Mouse (Mus musculus) retina, postnatal 1 day (tissue): ENCODE results near the gene Bco2.

Experiments used
- DNase-seq: peaks from one replicate; pipeline ENCODE4 v3.0.0-alpha.2; 2012

Bco2 gene

DNA sequence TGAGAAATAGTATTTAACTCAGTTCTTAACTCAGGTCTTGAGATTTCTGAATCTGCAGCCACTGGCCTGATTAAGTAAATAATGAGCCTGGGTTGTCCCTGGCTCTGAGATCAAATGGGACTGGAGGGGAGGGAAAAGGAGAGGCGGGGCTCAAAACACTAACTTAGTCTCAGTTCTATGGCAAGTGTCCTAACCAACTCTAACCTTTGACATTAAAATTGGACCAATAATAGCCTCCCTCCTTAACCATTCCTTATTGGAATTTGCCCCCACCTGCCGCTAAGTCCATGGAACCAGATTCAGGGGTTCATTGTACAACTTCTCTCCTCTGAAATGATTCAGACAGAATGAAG is at the start of gene Bco2:
Gene Bco2, minus strand, starts transcription at position 88 of the 353 bp plus-strand sequence.
- no peak for DNase-seq

GRCm38 (mm10) chr9:50604338-50604737 is 49.4 kb upstream of the Bco2 start:
- DNase-seq = no peak

GRCm38 (mm10) chr9:50603998-50604324 is 49.0 kb upstream of the Bco2 start:
- DNase-seq = no peak

DNA sequence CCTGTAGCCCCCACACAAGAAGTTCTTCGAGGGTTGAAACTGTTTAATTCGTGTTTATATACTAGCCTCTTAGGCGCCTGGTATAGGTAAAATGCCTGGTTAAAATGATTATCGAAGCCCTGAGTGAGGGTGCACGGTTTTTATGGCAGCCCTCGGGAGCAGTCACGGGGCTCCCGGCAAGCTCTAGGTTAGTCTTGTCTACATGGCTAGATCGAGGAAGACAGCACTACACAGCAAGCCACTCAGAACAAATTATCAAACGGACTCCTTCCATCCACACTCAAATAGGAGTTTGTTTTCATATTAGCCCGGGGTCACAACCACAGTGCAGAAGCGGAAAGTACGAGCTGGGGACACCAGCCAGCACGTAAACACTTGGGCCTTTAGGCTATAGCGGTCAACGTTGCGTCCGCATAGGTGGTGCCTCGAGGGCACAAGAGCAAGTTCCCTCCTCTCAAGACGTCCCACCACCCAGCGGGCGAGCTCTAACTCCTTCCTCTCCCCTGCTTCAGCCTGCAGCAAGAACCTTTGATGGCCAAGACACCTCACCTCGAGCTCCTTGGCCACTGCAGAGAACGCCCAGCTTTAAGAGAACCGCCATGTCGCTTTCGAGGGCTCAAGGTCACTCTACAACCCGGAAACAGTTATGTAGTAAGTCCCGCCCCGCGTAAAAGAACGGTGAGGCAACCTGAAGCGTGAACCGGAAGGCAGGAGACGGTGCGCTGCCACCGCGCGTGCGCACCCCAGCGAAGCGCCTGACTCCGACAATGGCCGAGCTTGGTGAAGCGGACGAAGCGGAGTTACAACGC is 48.4 kb upstream of the Bco2 start, which contains the start of the genes Sdhd and Timm8b:
Gene Sdhd, minus strand, starts transcription at position 624 of the 809 bp plus-strand sequence.
Gene Timm8b, plus strand, starts transcription at position 722 of the 809 bp plus-strand sequence.
- DNase-seq = peak; percentile 98

DNA sequence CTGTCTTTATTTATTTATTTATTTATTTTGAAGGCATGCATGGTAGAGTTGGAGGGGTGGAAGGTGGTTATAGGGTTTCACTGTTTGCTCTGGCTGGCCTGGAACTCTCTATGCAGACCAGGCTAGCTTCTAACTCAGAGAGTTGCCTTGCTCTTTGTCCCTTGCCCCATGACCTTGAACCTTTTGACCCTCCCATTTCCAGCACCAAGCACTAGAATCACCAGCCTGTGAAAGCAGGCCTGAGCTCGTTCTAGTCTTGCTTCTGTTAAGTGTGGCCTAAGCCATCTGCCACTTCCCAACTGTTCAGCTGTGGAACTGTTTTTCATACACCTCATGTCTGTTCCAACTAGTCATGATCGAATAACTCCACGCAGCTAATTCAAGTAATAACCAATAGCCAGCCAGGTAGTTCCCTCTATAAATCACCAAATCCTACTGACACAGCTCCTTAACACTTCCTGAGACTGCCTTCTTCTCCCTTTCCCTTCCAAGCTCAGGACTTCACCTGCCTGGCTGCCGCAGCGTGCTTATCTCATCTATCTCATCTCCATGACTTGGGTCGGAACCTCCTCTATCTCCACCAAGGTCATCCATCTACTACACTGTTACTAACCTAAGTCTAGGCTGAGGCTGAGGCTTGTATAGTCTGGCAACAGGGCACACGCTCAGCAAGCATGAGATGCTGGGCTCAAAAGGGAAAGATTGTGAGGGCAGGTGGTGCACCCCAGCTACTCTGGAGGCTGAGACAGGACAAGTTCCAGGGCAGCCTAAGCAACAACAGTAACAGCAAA is 47.3 kb upstream of the Bco2 start:
- DNase-seq = no peak

DNA sequence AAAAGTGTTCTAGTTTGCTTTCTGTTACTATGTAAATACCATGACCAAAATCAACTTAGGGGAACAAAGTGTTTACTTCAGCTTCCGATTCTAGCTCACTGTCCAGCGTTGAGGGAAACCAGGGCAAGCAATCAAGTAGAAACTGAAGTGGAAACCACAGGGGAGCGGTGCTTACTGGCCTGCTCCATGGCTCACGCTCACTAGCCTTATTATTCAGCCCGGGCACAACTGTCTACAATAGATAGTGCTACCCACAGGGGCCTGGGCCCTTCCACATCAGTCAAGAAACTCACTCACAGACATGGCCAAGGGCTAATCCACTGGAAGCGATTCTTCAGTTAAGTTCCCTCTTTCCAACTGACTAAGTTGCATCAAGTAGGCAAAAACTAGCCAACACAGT is 46.6 kb upstream of the Bco2 start:
- DNase-seq = no peak

DNA sequence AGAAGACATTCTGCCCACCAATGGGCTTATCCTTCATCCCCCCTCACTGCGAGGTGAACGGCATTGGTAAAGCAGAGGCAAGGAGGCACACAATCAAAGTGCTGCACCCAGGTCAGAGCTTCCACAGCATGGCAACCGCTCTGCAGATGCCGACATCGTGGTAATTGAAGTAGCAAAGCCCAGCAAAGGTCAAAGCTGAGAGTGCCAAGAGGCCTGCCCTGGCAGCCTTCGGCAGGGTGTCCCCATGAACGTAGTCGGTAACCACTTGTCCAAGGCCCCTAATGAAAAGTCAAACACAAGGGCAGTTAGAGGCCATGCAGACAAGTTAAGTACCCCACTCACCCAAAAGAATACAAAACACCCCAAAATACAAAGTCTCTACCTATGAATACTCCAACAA is 42.0 kb upstream of the Bco2 start:
- no peak for DNase-seq

DNA sequence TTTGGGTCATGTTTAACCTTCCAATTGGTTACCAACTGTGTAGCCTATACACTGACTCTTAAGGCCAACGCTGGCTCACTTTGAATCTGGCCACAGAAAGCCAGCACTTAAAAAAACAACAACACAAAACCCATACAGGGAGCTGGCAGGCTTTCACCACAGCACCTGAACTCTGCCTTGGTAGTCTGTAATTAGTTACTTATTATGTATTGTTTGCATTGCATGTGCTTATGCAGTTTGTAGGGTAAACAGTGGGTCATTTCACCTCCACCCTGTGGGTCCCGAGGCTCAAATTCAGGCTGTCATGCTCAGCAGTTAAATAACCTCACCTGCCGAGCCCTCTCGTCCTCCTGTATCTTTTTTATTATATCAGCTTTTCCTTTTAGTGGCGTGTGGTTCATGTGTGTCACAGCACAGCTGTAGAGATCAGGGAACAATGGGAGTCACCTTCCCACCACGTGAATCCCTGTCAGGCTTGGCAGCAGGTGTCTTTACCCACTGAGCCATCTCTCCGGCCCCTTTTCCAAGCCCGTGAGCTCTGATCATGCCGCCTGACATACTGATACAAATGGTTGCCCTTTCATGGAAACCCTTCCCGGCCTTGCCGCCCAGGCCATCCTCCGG is 39.9 kb upstream of the Bco2 start:
- no peak for DNase-seq

GRCm38 (mm10) chr9:50593544-50593943 is 38.6 kb upstream of the Bco2 start:
- DNase-seq = peak; percentile 63

- DNase-seq = no peak
Measured at GRCm38 (mm10) chr9:50592955-50593354, 38.0 kb upstream of the Bco2 start.

DNA sequence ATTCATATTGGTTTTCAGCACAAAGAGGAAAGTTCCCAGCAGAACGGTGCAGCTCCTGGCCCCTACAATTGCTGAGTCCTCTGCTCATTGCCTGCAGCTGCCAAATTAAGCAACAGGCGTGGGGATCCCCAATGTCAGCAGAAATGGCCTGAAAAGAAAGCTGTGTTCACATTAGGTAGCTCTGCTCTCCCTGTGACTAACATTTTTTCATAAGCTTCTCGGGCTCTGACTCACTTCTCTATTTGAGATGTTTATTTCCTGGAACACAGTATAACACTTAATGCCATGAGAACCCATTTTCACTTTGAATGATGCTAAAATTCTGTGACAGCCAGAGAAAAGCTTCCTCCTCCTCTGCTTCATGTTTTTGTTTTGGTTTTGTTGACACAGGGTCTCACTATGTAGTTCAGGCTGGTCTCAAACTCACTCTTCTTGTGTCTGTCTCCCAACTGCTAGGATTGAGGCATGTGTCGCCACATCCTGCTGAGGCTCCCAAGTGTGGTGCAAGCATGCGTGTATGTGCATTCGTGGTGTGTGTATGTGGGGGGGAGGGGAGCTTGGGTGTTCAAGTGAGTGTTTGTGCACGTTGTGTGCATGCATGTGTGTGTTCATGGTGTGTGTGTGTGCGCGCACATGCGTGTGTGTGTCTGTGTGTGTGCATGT is 36.0 kb upstream of the Bco2 start:
- no peak for DNase-seq

DNA sequence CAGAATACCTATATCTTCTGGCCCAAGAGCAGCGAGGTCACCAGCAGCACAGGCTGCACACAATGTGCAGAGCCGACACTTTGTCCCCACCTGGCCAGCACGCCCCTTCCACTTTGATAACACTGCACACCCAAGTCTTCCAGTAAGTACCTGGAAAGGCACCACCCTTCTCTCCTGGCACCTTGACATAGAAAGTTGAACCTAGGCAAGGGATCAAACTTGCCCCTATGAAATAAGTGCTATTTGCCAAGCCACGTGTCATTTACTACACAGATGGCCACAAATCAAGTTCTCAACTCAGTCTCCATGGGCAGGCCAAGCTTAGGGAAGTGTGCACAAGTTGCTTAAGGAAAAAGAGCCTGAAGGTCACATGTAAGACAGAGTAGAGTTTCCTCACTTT is 32.0 kb upstream of the Bco2 start:
- no peak for DNase-seq

- no peak for DNase-seq
Measured at GRCm38 (mm10) chr9:50585145-50585818, 30.3 kb upstream of the Bco2 start.

DNA sequence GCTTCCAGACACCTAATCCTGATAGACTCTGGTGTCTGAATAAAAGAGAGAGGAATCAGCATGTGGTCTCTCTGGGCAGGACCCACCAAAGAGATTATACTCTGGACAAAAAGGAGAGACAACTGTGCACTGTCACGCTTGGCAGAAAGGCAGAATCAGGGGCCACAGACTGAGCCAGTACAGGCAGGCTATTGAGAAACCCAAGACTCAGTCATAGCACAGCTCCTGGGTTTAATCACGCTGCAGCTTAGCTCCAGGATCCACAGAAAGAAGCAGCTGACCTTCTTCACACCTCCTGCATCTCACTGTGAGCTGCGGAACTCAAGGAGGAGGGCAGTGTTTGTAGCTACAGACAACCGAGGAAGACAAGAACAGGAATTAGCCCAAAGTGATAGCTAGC is 25.4 kb upstream of the Bco2 start:
- DNase-seq = no peak

DNA sequence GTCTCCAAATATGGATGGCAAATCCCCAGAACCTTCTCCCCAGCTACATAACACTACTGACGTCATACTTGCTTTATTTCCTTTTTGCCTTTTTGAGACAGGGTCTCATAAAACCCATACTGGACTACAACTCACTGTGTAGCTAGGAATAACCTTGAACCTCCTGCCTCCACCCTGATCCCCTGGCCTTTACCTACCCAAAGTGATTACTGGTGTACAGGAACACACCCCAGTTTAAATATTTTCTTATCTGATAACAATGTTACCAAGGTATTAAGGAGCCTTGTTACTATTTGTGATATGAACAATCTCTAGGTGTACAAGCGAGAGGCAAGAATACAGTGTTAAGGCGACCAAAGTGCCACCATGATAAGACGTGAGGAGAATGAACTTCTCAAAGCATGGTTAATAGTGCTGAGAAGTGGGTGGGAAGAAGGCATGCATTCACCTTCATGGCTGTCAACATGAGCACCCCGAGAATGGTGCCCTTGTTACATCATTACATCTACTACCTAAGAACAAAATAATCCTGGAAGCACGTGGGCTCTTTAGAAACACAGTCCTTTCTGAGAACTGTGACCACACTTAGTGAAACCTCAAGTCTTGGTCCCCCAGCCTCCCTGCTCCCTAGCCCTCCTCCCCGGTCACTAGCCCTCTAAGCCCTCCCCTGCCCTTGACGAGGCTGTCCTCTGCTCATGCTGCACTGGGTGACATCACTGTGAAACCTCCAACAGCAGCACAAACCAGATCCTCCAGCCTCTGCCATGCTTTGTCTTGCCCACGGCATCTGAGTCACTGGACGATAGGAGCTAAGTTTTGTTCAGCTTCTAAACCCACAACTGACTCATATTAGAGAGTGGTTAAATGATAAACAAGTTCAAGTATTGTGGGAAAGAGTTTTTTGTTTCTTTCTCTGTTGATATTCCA is 14.9 kb upstream of the Bco2 start:
- no peak for DNase-seq

GRCm38 (mm10) chr9:50567881-50568280 is 12.9 kb upstream of the Bco2 start:
- DNase-seq = no peak

- no peak for DNase-seq
Measured at GRCm38 (mm10) chr9:50567372-50567771, 12.4 kb upstream of the Bco2 start.

DNA sequence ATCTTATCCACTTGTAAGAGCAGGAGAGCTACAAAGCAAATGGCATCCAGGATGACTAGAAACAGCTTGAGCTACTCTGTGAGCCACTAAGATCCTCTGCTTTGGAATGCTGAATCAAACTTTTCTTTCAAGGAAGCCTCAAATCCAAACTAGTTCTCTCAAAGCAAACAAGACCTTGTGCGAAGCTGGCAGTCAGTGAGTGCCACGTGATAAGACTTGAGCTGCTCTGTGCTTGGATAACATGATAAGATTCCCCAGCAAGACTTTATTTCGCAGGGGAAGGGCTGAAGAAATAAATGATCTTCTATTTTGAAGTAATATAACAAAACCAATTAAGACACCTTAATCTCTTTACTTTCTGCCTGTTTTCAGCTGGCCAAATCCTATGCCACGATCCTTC is 11.0 kb upstream of the Bco2 start:
- no peak for DNase-seq

DNA sequence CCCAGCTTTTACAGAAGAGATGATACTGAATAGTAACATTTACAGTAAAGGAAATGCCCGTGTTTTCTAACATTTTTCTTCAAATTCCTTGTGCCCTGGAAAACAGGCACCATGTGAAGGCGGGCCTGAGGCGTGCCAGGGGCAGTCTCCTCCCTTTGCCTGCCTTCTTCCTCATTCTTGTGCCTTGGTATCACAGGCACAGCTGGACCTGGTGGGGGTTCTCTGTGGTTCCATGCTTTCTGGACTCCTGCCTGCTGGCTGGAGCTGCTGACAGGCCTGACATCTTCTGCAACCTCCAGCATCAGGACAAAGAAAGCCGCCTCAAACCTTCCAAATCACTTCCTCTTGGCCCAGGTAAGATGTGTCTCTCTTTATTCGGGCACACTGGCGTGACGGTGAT is 10.2 kb upstream of the Bco2 start:
- no peak for DNase-seq

DNA sequence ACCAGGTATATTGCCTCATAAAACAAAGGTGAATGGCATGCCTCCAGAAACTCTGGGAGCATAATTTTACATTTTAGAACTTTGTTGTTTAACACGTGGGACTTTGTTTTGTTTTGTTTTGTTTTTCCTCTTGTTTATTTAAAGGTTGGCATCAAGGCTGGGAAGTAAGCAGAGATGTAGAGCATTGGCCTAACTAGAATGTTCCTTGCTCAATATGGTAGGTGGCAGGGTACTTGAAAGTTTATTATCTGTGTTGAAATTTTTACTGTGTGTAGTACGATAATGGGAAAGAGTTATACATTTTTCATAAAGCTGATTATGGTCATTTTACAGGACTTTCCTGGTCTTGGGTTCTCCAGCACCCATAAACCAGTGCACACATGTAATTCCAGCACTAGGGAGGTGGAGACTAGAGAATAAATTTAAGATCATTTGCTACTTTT is 7.0 kb upstream of the Bco2 start:
- DNase-seq = no peak

- DNase-seq = no peak
Measured at GRCm38 (mm10) chr9:50561145-50561917, 6.3 kb upstream of the Bco2 start, which contains the start of gene Tex12. Gene Tex12, minus strand, starts transcription at chr9:50561325.
